Mouse (Mus musculus) liver, embryonic 16.5 days (tissue): ENCODE measurements around the gene Kpna1. TPM values are rescaled to one million over a fixed set of nuclear protein-coding genes. Genes with fewer than 3 reads are reported as not detected.
"Not testable (repeated sequence)": the region's sequence is repeated elsewhere in the genome, so short reads cannot be mapped to it uniquely, and the experiment has no call there.

Experiments used
- ATAC-seq: fragments of 200-750 bp; cut with Nextera tagmentation; 2 replicates; pipeline ENCODE4 v1.8.0; 2017; ENCODE audit warnings: low read depth, mild to moderate bottlenecking, moderate number of reproducible peaks, moderate library complexity
- H3K27ac ChIP-seq: fragments of 300-500 bp; sonication (generic); 2 replicates; pipeline ENCODE4 v1.5.1; 2014; ENCODE audit warnings: mild to moderate bottlenecking, low read length
- H3K27me3 ChIP-seq: fragments of 300-500 bp; sonication (generic); 2 replicates; pipeline ENCODE4 v1.6.1; 2014; ENCODE audit warnings: low read depth, low read length, mixed read lengths; ENCODE audit not compliant: control insufficient read depth, insufficient read depth
- H3K36me3 ChIP-seq: fragments of 300-500 bp; sonication (generic); 2 replicates; pipeline ENCODE4 v1.6.1; 2014; ENCODE audit warnings: mild to moderate bottlenecking; ENCODE audit not compliant: control insufficient read depth, insufficient read depth
- H3K4me1 ChIP-seq: fragments of 300-500 bp; sonication (generic); 2 replicates; pipeline ENCODE4 v1.6.1; 2014; ENCODE audit warnings: low read depth, low read length, mixed read lengths; ENCODE audit not compliant: control insufficient read depth
- H3K4me2 ChIP-seq: fragments of 300-500 bp; sonication (generic); 2 replicates; pipeline ENCODE4 v1.6.1; 2014; ENCODE audit warnings: low read depth, low read length, mixed read lengths
- H3K4me3 ChIP-seq: fragments of 300-500 bp; sonication (generic); 2 replicates; pipeline ENCODE4 v1.5.1; 2014; ENCODE audit warnings: low read depth, mild to moderate bottlenecking, low read length
- H3K9ac ChIP-seq: fragments of 300-500 bp; sonication (generic); 2 replicates; pipeline ENCODE4 v1.6.1; 2014; ENCODE audit warnings: low read depth, low read length
- H3K9me3 ChIP-seq: fragments of 300-500 bp; sonication (generic); replicated peaks from 2 replicates; pipeline ENCODE4 v1.6.1; 2016; ENCODE audit warnings: low read length; ENCODE audit not compliant: control insufficient read depth
- WGBS: fragments of 180-500 bp; shearing (Covaris S2); extraction: QIAGEN DNeasy Blood & Tissue Kit; methylation state at CpG from one replicate; pipeline ENCODE4 v1.1.7; 2014; ENCODE audit not compliant: insufficient replicate concordance; 5-methylcytosine and 5-hydroxymethylcytosine counted together
- polyA plus RNA-seq: library from polyadenylated mRNA; unstranded; fragments of >200 nt; fragmentation: Nextera tagmentation; extraction: Ambion mirVana; gene quantifications from 2 replicates; pipeline ENCODE4 v1.2.1, GENCODE M21; 2015

Gene Kpna1
- polyA plus RNA-seq, 1 experiment from 2014 or later, result 31.3 TPM

DNA sequence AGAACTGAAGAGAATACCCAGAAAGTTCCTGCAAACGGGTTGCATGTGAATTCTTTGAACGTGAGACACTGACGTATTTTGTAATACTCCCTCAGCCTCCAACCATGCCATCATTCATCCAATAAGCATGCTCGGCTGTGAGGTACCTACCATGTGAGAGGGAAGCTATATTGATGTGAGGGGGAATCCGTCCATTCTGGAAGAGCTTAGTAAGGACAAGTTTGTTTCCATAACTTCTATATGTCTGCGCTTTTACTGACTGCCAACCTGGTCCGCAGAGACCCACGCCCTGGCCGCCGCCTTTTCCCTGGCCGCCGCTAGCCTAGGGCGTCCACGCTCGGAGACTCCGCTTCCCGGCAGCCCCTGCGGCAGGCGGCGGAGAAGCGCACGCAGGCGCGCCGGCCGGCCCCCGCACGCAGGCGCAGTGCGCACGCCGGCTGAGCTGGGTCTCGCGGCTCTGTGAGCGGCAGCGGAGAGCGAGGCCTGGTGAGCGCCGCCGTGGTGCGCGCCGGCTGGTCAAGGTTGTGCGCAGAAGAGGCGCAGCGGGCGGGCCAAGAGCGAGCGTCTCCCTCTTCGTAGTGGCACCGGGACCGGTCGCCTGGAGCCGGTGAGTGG lies 4.5 kb downstream of the Kpna1 start:
- Histone ChIP-seq H3K36me3 (no peaks in the 10 kb centered on the region), H3K9me3 (no peaks in the 10 kb centered on the region), H3K4me2 (peak overlapping the region; percentile 93), H3K9ac (peak overlapping the region; percentile 97), H3K27me3 (no peaks in the 10 kb centered on the region), H3K27ac (peak overlapping the region; percentile 100), H3K4me1 (peaks cover 23% of the 10 kb centered on the region), H3K4me3 (peak overlapping the region; percentile 88)
- 0% methylated on average over 54 of the region's 54 CpGs for WGBS
- ATAC-seq, result peak; percentile 83

DNA sequence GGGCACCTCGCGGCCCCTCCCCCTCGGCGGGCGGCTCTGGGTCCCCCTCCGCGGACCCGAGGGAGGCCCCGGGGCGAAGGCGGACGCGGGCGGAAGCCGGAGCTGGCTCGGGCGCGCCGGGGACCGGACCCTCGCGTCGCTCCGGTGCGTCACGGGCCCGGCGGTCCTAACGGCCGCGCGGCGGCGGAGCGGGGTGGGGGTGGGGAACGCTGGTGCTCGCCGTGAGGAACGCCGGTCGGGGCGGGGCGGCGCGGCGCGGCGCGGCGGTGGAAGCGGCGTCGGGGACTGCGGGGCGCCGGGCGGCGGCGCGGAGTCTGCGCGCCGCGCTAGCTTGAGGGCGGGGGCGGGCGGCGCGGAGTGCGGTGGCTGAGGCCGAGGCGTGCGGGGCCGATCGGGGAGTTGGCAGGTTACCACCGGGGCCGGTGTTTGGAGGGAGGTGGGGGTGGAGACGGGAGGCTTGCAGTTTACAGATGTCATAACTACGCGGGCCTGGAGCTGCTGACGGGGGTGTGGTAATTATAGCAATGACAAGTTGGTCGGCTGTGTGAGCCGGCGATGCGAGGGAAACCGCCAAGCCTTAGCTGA lies 5.1 kb downstream of the Kpna1 start:
- Histone ChIP-seq H3K4me2 (peak overlapping the region; percentile 76), H3K27ac (peak overlapping the region; percentile 100), H3K9me3 (no peaks in the 10 kb centered on the region), H3K4me1 (peaks cover 23% of the 10 kb centered on the region), H3K4me3 (peak overlapping the region; percentile 88), H3K36me3 (no peaks in the 10 kb centered on the region), H3K27me3 (no peaks in the 10 kb centered on the region), H3K9ac (peak overlapping the region; percentile 97)
- peak; percentile 71 for ATAC-seq
- WGBS, result under 1% methylated on average over 65 of the region's 86 CpGs

DNA sequence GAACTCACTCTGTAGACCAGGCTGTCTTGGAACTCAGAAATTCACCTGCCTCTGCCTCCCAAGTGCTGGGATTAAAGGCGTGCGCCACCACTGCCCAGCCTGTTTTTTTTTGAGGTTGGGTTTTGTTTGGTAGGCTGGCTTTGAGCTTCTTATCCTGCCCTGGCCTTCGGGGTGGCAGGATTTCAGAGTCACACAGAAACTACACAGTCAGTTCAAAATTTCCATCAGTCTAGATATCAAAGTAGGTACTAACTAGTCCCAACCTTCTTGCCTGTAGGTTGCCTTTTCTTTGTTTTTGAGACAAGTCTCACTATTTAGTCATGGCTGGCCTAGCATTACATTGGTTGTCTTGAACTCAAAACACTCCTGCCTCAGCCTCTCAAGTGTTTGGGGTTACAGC lies 5.9 kb downstream of the Kpna1 start:
- H3K9ac ChIP-seq, result peak overlapping the region; percentile 97
- peak overlapping the region; percentile 88 for H3K4me3 ChIP-seq
- ATAC-seq, result no peak
- no peaks in the 10 kb centered on the region for H3K36me3 ChIP-seq
- H3K4me1 ChIP-seq, result peaks cover 23% of the 10 kb centered on the region
- peak overlapping the region; percentile 100 for H3K27ac ChIP-seq
- H3K9me3 ChIP-seq, result no peaks in the 10 kb centered on the region
- H3K27me3 ChIP-seq, result no peaks in the 10 kb centered on the region
- H3K4me2 ChIP-seq, result peak overlapping the region; percentile 76
- whole genome bisulfite sequencing, result 14% methylated on average over 3 of the region's 3 CpGs

DNA sequence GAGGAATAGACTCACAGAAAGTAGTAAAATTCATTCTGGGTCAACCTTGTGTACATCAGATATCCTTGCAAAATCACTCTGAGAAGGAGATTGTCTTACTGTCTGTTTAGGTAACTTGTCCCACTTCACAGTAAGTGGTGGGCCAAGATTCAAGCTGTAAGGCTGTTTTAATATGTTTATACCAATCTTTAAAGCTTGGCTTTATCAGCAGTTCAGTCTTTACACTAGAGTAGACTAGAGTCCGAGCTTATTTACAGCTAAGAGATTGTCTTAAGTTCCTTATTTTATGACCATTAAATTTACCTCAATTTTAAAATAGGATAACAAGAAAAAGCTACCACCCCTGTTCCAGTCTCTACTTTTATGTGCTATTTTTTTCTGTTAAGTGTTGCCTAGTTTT lies 9.4 kb downstream of the Kpna1 start:
- Histone ChIP-seq H3K4me1 (peaks cover 16% of the 10 kb centered on the region), H3K9ac (no peak overlapping the region), H3K4me3 (no peak overlapping the region), H3K9me3 (no peaks in the 10 kb centered on the region), H3K27ac (no peak overlapping the region), H3K36me3 (no peaks in the 10 kb centered on the region), H3K4me2 (no peak overlapping the region), H3K27me3 (no peaks in the 10 kb centered on the region)
- 38% methylated on average over 1 of the region's 1 CpGs for WGBS
- ATAC-seq, result no peak

DNA sequence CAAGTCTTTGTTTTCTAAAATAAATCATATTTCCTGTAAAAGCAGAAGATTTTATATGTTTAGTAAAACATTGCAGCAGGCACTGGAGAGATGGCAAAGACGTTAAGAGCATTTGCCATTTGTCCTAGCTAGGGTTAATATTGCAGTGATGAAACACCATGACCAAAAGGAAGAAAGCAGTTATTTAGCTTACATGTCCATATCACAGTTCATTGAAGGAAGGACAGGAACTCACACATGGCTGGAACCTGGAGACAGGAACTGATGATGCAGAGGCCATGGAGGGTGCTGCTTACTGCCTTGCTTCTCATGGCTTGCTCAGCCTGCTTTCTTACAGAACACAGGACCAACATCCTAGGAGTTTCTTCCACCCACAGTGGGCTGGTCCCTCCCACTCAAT lies 13.8 kb downstream of the Kpna1 start:
- H3K9me3 ChIP-seq, result no peaks in the 10 kb centered on the region
- 55% methylated on average over 1 of the region's 1 CpGs for WGBS
- no peaks in the 10 kb centered on the region for H3K27me3 ChIP-seq
- no peak overlapping the region for H3K9ac ChIP-seq
- H3K4me3 ChIP-seq, result no peak overlapping the region
- H3K27ac ChIP-seq, result no peak overlapping the region
- H3K36me3 ChIP-seq, result no peaks in the 10 kb centered on the region
- no peaks in the 10 kb centered on the region; the same call in 1 of the 2 replicates for H3K4me1 ChIP-seq
- H3K4me2 ChIP-seq, result no peak overlapping the region
- no peak for ATAC-seq

DNA sequence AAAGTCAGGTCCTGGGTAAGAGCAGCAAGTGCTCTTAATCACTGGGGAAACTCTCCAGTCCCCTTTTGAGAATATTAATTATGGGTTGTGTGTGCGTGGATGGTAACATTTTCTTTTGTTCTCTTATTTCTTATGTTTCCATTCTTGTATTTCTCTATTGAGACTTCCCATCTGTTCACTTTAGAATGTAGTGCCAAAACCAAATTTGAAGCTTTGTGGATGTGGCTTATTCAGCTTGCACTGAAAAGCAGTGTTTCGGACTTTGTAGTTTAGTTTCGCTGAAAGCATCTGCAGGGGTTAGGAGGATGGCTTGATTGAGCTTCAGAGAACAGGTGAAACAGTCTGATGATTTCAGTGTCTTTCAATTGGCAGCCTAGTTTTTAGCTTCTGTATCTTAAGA lies 14.8 kb downstream of the Kpna1 start:
- no peaks in the 10 kb centered on the region for H3K36me3 ChIP-seq
- WGBS, result 85% methylated on average over 3 of the region's 3 CpGs
- H3K4me1 ChIP-seq, result no peaks in the 10 kb centered on the region; the same call in 1 of the 2 replicates
- no peak overlapping the region for H3K4me2 ChIP-seq
- ATAC-seq, result no peak
- H3K9ac ChIP-seq, result no peak overlapping the region
- no peak overlapping the region for H3K4me3 ChIP-seq
- no peaks in the 10 kb centered on the region for H3K9me3 ChIP-seq
- H3K27me3 ChIP-seq, result no peaks in the 10 kb centered on the region
- H3K27ac ChIP-seq, result no peak overlapping the region

DNA sequence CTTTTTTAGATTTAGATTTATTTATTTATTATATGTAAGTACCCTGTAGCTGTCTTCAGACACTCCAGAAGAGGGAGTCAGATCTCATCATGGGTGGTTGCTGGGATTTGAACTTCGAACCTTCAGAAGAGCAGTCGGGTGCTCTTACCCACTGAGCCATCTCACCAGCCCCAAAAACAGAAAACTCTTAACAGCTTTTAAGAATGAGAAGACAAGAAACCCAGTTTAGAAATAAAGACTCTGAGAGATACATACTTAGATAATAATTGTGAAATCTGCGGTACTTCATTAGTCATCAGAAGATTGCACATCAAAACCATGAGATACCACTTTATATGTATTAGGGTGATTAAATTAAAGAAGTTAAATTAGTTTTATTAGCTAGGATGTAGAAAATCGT lies 20.3 kb downstream of the Kpna1 start:
- not testable (repeated sequence) for H3K36me3 ChIP-seq, H3K9ac ChIP-seq, ATAC-seq, H3K4me1 ChIP-seq, H3K4me3 ChIP-seq, H3K9me3 ChIP-seq, H3K4me2 ChIP-seq, H3K27ac ChIP-seq, H3K27me3 ChIP-seq
- 92% methylated on average over 4 of the region's 4 CpGs for WGBS

DNA sequence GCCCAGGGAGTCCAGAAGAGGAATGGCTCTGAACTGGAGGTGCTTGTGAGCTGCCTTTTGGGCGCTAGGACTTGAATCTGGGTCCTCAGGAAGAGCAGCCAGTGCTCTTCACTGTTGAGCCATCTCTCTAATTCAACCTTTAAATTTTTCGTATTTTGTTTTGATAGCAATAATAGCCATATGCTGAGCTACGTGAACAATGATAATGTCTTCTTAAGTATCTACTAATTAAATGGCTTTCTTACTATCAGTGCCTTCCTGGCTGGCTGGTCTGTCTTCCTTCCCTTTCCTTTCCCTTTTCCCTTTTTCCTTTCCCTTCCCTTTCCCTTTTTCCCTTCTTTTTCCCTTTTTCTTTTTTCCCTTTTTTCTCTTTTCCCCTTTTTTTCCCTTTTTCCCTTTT lies 29.8 kb downstream of the Kpna1 start:
- no peak for ATAC-seq
- Histone ChIP-seq H3K9ac (no peak overlapping the region), H3K4me3 (no peak overlapping the region), H3K27ac (no peak overlapping the region), H3K4me1 (no peaks in the 10 kb centered on the region), H3K27me3 (no peaks in the 10 kb centered on the region), H3K4me2 (no peak overlapping the region), H3K9me3 (no peaks in the 10 kb centered on the region), H3K36me3 (no peaks in the 10 kb centered on the region; the same call in 1 of the 2 replicates)
- 86% methylated on average over 3 of the region's 3 CpGs for WGBS

DNA sequence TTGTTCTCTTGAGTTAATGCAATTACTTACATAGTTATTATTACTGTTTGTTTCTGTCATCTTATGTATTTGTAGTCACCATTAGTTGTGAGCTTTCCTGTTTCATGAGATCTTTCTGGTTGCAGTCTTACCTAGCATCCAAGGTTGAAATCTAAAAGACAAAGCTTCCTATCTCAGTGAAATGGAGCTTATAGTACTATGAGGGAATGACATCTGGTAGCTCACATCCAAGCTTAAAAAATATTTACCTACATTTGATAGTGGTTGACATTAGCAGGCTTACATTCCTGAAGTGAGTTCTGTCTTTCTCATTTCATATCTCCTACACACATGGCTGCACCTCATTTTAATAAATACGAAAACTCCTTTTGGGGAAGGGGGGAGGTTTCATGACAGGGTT lies 37.8 kb downstream of the Kpna1 start:
- Histone ChIP-seq H3K9me3 (no peaks in the 10 kb centered on the region), H3K4me2 (no peak overlapping the region), H3K9ac (no peak overlapping the region), H3K4me1 (no peaks in the 10 kb centered on the region), H3K27me3 (no peaks in the 10 kb centered on the region), H3K4me3 (no peak overlapping the region), H3K27ac (no peak overlapping the region), H3K36me3 (peaks cover 4% of the 10 kb centered on the region)
- 82% methylated on average over 1 of the region's 1 CpGs for WGBS
- no peak for ATAC-seq
